Mouse (Mus musculus): ENCODE results near the gene Rgs6.

- TF ChIP-seq CTCF (conservative IDR thresholded peaks at IDR 0.05 in 1 of 2, IDR thresholded peaks at IDR 0.05 in 1 of 2; ENCODE audit: low read depth in 2 of 2, low read length in 2 of 2): no peak
- no peak for TF ChIP-seq KAT2A (IDR thresholded peaks at IDR 0.05; ENCODE audit: insufficient replicate concordance, low read length)
- TF ChIP-seq TCF12 (IDR thresholded peaks at IDR 0.05; ENCODE audit: low read depth, low read length): no peak
- TF ChIP-seq MEF2A (IDR thresholded peaks at IDR 0.05; ENCODE audit: borderline replicate concordance, low read depth, low read length): no peak
Measured at GRCm38 (mm10) chr12:82971176-82971575, 383.1 kb downstream of the Rgs6 start.
